Mouse (Mus musculus) cerebellum, postnatal 4 days (tissue): ENCODE data around the gene Cpne2.

Experiments used
- DNase-seq, 2 experiments: peaks; one replicate each; pipeline ENCODE4 v3.0.0; 2022; ENCODE audit warnings: low spot score in 2 of 2, mixed read lengths in 1 of 2

The Cpne2 gene

DNA sequence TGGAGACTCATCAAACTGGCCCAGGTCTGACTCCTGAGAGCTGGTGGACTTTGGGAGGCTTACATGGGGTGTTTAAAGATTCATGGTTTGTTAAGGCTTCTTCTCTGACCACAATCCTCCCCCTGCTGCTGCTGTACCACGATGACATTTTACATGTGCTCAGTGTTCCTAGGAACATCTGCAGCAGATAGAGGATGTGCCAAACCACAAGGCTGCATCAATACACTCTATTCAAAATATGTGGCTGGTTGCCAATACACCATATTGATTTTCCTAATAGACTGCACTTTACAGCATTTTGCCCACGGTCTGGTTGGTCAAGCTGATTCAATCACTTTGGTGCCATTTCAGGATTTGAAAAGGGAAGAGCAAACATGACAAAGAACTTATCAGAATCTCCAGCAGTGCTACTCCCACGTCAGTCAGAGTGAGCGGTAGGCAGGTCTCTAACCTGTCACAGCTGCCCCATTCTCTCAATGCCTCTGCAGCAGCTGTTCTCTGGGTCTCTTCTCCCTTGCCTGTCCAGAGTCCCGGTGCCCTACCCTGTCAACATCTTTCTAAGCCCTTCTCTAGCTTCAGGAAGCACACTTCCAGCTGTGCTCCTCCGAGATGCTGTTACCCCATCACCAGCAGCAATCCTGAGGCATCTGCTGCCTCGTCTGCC is 49.2 kb downstream of the Cpne2 start:
- DNase-seq, result no peak

DNA sequence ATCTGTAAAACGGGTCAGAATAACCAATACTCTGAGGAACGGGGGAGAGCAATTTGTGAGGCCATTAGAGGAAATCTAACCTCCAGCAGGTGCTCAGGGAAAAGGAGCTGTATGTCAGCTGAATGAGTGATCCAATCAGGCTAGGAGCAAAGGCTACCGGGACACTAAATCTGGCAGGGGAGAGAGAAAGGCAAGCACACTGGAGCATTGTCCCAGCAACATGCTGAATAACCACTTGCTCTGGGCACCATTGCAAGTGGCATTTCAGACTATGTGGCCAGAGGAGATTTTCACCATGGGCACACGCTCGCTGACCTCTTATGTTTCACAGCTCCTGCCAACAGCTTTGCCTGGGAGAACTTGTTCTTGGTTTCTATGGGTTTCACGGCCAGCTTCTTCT is 49.8 kb downstream of the Cpne2 start:
- no peak for DNase-seq

DNA sequence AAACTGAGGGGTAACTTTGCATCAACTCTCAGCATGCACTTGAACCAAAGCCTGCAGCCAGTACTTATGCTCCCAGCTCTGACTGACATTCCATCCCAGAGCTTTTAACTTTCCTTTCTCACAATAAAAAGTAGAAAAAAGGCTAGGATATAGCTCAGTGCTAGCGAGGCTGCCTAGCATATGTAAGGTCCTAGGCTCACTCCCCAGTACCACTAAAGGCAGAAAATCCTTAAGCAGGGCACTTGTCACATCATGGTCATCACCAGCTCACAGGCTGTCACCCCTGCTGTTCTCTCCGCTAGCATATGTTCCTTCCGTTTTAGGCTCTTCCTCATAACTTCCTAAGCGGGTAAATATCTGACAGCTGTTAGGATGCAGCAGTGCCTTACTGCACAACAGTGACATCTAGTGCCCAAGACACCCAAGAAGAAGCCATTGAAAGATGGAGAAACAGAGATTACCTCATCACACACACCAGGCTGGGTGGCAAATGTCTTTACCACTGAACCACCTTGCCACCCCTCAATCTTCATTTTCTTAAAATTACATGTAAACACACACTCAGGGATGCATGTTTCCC is 51.5 kb downstream of the Cpne2 start:
- DNase-seq, result peak in 1 of 2 experiments; percentile 60

DNA sequence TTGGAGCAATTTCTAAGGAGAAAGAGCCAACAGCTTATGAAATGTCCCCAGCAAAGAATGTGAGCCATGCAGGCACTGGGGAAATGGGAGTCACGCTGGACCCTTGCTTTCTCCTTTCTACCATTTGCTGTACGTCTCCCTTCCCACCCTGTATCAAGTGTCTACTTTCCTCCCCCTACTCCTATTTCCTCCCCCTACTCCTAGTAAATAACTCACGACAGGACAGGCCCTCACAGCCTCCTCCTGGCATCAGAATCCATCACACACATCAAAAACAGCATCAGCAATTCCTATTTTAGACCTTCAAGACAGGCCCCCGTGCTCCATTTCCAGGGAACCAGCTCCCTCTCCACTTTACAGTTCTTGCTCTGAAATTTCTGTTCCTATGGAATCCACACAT is 58.9 kb downstream of the Cpne2 start:
- no peak for DNase-seq

DNA sequence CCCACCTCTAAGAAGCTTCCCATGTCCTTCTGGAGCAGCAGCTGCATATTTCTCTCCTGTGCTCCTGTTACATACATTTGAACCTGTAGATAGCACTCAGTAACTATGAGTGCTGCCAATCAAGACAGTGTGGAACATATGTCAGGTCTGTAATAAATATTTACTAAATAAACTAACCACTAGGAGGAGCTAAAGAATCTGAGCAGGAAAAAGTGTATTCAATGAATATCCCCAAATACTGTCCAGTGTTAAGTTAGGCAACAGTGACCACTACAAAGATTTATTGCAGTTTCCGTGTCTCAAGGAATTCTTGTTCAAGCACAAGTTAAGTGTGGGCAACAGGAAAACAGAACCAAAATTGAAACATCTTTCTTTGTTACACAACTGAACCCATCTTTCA is 61.4 kb downstream of the Cpne2 start:
- DNase-seq, result no peak

DNA sequence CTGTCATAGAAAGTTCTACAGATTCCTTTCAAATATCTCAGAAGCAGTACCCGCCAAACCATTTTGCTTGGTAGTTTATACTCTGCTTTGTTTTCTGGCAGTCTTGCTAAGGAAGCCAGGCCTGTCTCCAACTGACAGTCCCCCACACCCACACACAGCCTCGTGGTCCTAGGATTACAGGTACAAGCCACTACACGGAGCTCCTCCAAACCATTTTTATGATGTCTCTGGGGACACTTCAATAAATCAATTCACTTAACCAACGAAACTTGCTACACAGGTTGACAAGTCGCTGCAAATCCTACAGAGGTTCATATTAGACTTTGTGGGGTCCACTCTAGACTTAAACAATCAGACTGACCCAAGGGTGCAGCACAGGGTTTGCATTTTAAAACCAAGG is 67.7 kb downstream of the Cpne2 start:
- DNase-seq, result no peak

DNA sequence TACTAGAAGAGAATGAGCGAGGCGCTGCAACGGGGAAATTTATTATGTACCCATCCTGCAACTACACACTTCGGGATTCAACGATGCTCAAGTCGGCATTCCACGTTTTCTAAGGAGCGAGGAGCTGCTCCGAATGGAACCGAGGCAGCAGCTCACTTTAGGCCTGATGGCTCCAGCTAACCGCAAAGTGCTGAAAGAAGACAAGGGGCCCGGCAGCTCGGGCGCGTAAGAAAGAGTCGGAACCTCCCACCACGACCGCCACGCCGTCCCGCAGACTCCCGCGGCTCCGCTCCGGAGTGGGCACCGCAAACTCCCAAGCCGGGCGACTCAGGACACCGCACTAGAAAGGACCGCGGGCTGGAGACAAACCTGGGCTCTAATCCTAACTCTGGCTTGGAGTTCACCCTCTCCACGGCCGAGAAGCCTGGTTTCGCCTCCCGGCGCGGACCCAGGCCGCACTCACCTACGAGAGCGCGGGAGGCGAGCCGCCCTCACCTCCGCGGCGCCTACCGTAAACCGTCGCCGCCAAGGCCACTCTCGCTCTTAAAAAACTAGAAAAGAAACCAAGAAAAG is 68.3 kb downstream of the Cpne2 start:
- no peak for DNase-seq

DNA sequence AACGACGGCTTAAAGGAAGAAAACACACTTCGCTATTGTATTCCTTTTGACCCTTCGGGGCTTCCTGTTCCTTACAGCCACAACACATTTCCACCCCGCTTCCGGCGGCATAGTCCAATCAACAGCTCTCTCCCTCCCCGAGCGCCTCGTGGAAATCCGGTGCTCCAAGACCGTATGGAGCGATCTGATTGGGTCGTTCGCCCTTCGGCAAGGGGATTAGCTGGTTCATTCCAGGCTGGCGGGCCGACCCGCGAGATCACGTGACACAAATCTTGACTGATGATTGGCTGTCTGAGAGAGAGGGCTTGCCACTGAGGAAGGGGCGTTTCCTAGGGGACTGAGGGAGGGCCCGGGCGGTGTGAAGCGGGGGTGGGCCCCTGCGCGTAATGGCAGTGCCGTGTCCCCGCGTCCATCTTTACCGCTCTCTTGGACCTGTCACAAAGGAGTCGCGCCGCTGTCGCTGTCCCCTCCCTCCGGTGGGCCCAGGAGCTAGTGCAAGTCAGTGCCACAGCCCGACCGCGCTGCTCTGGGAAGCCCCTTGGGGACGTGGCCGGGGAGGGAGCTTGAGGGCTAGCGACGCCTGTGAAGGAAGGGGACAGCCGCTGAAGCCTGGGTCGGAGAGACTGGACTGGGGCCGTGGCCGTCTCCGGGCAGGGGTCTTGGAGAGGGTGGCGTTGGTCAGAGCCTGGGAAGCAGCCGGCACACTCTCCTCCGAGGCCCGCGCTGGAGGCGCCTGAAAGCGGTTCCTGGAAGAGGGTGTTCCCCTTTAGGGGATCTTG is 69.0 kb downstream of the Cpne2 start, which contains the start of the genes Rspry1 and Fam192a:
TSS of gene Rspry1 (plus strand) at position 331 of the 779 bp plus-strand sequence.
TSS of gene Fam192a (minus strand) at position 391 of the 779 bp plus-strand sequence.
- peak; percentile 99 to 100 for DNase-seq

DNA sequence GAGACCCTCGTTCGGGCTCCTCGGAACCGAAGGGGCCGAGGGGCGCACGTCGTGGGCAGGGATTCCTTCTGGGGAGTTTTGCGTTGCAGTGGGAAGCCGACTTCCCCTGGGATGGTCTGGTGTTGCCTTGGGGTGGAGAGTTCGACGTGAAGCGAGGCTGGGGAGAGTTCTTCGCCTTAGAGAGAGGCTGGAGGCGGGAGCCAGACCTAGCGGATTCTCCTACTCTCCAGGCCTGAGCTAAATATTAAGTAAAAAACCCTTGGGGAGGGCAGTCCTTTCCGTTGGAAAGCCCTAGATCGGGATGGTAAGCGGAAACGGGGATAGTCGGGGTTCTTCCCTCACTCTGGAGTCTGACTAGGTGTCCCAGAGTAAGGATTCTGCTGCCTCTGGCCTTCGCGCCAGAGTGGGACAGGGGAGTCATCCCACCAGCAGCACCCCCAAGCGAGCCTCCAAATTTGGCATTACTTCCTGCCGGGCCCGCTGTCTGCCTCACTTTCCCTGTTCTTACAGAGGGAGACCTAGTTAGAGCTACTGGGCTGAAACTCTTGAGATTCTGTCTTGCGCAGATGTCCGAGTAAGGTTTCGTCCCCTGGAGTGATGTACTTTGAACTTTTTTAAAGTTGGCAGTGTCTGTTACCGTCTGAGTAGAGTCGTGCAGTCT is 69.8 kb downstream of the Cpne2 start:
- no peak for DNase-seq

DNA sequence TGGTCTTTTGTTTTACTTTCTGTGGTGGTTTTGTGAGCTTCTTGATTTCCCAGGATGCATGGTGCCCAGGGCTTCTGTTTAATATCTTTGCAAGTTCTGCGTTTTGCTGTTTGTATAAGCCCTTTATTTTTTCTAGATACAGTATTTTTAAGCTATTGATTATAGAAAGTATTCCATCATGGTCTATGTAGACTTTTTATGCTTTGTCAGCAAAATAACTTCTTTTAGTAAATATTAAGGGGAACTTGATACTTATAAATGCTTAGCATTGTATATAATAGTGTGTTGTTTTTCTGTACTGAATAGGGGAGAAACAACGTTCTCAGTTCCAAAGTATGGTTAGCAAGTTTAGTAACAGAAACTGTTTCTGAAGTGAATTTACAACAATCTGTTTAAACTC is 71.2 kb downstream of the Cpne2 start:
- no peak for DNase-seq

DNA sequence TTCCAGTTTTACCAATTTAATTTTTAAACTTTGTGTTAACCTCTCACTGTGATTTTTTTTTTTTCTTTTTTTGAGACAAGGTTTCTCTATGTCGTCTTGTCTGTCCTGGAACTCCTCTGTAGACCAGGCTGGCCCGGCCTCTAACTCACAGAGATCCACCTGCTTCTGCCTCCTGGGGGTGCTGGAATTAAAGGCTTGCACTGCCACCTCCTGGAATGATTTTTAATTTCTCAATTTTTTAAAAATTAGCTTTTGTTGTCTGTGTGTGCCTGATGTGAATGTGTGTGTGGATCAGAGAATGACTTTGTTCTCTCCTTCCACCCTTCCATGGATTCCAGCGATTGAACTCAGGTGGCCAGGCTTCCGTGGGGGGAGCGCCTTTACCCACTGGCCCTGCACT is 74.3 kb downstream of the Cpne2 start:
- DNase-seq, result no peak
